Mouse (Mus musculus) cortical plate, adult 2 months (tissue): ENCODE data around the gene Tspan9.

Experiments
- CTCF ChIP-seq: fragments of 200-500 bp; IDR thresholded peaks from 2 replicates; pipeline ENCODE4 v1.5.1; 2011; ENCODE audit warnings: mild to moderate bottlenecking, control low read depth, low read length; ENCODE audit not compliant: insufficient read depth; ENCODE audit errors: extremely low read depth
- POLR2A ChIP-seq: fragments of 200-500 bp; IDR thresholded peaks from 2 replicates; pipeline ENCODE4 v1.6.1; 2011; ENCODE audit warnings: mild to moderate bottlenecking, low read length, control low read depth; ENCODE audit not compliant: insufficient read depth; ENCODE audit errors: extremely low read depth

GRCm38 (mm10) chr6:127920652-127921051, 222.7 kb downstream of the Tspan9 start:
- TF ChIP-seq CTCF (peak; percentile 87), POLR2A (no peak)
